Mouse (Mus musculus) stomach, embryonic 14.5 days (tissue): Measurements from ENCODE around the gene Dlg4. TPM values are rescaled to one million over a fixed set of nuclear protein-coding genes. Genes with fewer than 3 reads are reported as not detected.
"Not testable (repeated sequence)": the region's sequence is repeated elsewhere in the genome, so short reads cannot be mapped to it uniquely, and the experiment has no call there.

ENCODE experiments used
- ATAC-seq: fragments of 200-750 bp; cut with Nextera tagmentation; 2 replicates; pipeline ENCODE4 v1.8.0; 2017; ENCODE audit warnings: low read depth, moderate TSS enrichment; ENCODE audit not compliant: insufficient number of reproducible peaks, insufficient read depth, low FRiP score
- H3K27ac ChIP-seq: fragments of 300-500 bp; sonication (generic); 2 replicates; pipeline ENCODE4 v1.5.1; 2014; ENCODE audit warnings: mild to moderate bottlenecking, low read length, moderate library complexity, mixed read lengths
- H3K27me3 ChIP-seq: fragments of 300-500 bp; sonication (generic); 2 replicates; pipeline ENCODE4 v1.6.1; 2014; ENCODE audit warnings: low read length, control low read depth, mixed read lengths; ENCODE audit not compliant: control insufficient read depth, insufficient read depth
- H3K36me3 ChIP-seq: fragments of 300-500 bp; sonication (generic); 2 replicates; pipeline ENCODE4 v1.6.1; 2014; ENCODE audit warnings: mild to moderate bottlenecking, control low read depth, low read length, moderate library complexity, mixed read lengths; ENCODE audit not compliant: control insufficient read depth, insufficient read depth
- H3K4me1 ChIP-seq: fragments of 300-500 bp; sonication (generic); 2 replicates; pipeline ENCODE4 v1.6.1; 2014; ENCODE audit warnings: low read length, control low read depth, mixed read lengths; ENCODE audit not compliant: control insufficient read depth, insufficient read depth
- H3K4me2 ChIP-seq: fragments of 300-500 bp; sonication (generic); replicated peaks from 2 replicates; pipeline ENCODE4 v1.6.1; 2014; ENCODE audit warnings: low read depth, low read length, control low read depth
- H3K4me3 ChIP-seq: fragments of 300-500 bp; sonication (generic); 2 replicates; pipeline ENCODE4 v1.5.1; 2014; ENCODE audit warnings: low read depth, low read length, control low read depth
- H3K9ac ChIP-seq: fragments of 300-500 bp; sonication (generic); replicated peaks from 2 replicates; pipeline ENCODE4 v1.6.1; 2014; ENCODE audit warnings: low read depth, mild to moderate bottlenecking, control low read depth, low read length, moderate library complexity, mixed read lengths
- H3K9me3 ChIP-seq: fragments of 300-500 bp; sonication (generic); 2 replicates; pipeline ENCODE4 v1.6.1; 2016; ENCODE audit warnings: low read depth, low read length, control low read depth; ENCODE audit not compliant: control insufficient read depth
- WGBS: fragments of 180-500 bp; shearing (Covaris S2); extraction: QIAGEN DNeasy Blood & Tissue Kit; methylation state at CpG from one replicate; pipeline ENCODE4 v1.1.7; 2014; 5-methylcytosine and 5-hydroxymethylcytosine counted together
- polyA plus RNA-seq: library from polyadenylated mRNA; unstranded; fragments of >200 nt; fragmentation: Nextera tagmentation; extraction: Ambion mirVana; gene quantifications from 2 replicates; pipeline ENCODE4 v1.2.1, GENCODE M21; 2014

Dlg4 gene
- polyA plus RNA-seq, 1 experiment from 2014 or later = 13.8 TPM

- H3K27ac ChIP-seq = no peak overlapping the region
- no peaks in the 10 kb centered on the region for H3K9me3 ChIP-seq
- 0 out of 2 replicates have a peak, but pooled peaks cover 2% of the 10 kb centered on the region for H3K27me3 ChIP-seq
- no peak overlapping the region for H3K4me2 ChIP-seq
- ATAC-seq = no peak
- peaks cover 11% of the 10 kb centered on the region; the same call in 1 of the 2 replicates for H3K4me1 ChIP-seq
- no peak overlapping the region for H3K9ac ChIP-seq
- H3K36me3 ChIP-seq = no peaks in the 10 kb centered on the region
- no peak overlapping the region for H3K4me3 ChIP-seq
- 85% methylated on average over 9 of the region's 9 CpGs for WGBS
Observed at GRCm38 (mm10) chr11:70057805-70058204, 41.1 kb downstream of the Dlg4 start.

- Histone ChIP-seq H3K4me1 (peaks cover 6% of the 10 kb centered on the region; the same call in 1 of the 2 replicates), H3K27ac (no peak overlapping the region), H3K36me3 (no peaks in the 10 kb centered on the region), H3K4me3 (no peak overlapping the region), H3K9ac (no peak overlapping the region), H3K9me3 (no peaks in the 10 kb centered on the region; the same call in 1 of the 2 replicates), H3K4me2 (no peak overlapping the region), H3K27me3 (0 out of 2 replicates have a peak, but pooled peaks cover 2% of the 10 kb centered on the region)
- 27% methylated on average over 6 of the region's 6 CpGs for WGBS
- ATAC-seq = no peak
Observed at GRCm38 (mm10) chr11:70059930-70060329, 43.2 kb downstream of the Dlg4 start.

GRCm38 (mm10) chr11:70063053-70063452, 46.3 kb downstream of the Dlg4 start:
- Histone ChIP-seq H3K4me3 (no peak overlapping the region), H3K36me3 (no peaks in the 10 kb centered on the region)
- WGBS = 69% methylated on average over 3 of the region's 3 CpGs

GRCm38 (mm10) chr11:70066701-70067100, 50.0 kb downstream of the Dlg4 start:
- no peak overlapping the region for H3K4me2 ChIP-seq
- no peaks in the 10 kb centered on the region; the same call in 1 of the 2 replicates for H3K9me3 ChIP-seq
- H3K27me3 ChIP-seq = no peaks in the 10 kb centered on the region
- H3K4me3 ChIP-seq = no peak overlapping the region
- no peak overlapping the region for H3K9ac ChIP-seq
- no peak overlapping the region for H3K27ac ChIP-seq
- 67% methylated on average over 4 of the region's 4 CpGs for WGBS
- no peak for ATAC-seq
- no peaks in the 10 kb centered on the region for H3K36me3 ChIP-seq
- H3K4me1 ChIP-seq = no peaks in the 10 kb centered on the region

More at GRCm38 (mm10) chr11:70063053-70063452, 46.3 kb downstream of the Dlg4 start:
- Histone ChIP-seq H3K4me2 (no peak overlapping the region), H3K27ac (no peak overlapping the region), H3K9me3 (no peaks in the 10 kb centered on the region; the same call in 1 of the 2 replicates), H3K9ac (no peak overlapping the region), H3K4me1 (no peaks in the 10 kb centered on the region), H3K27me3 (no peaks in the 10 kb centered on the region)
- no peak for ATAC-seq

- WGBS = 63% methylated on average over 3 of the region's 3 CpGs
- no peak overlapping the region for H3K4me3 ChIP-seq
- no peak overlapping the region for H3K9ac ChIP-seq
- H3K4me1 ChIP-seq = no peaks in the 10 kb centered on the region
- ATAC-seq = no peak
- H3K36me3 ChIP-seq = no peaks in the 10 kb centered on the region
- no peak overlapping the region for H3K27ac ChIP-seq
- H3K27me3 ChIP-seq = no peaks in the 10 kb centered on the region
- H3K4me2 ChIP-seq = no peak overlapping the region
- no peaks in the 10 kb centered on the region; the same call in 1 of the 2 replicates for H3K9me3 ChIP-seq
Observed at GRCm38 (mm10) chr11:70068245-70068644, 51.5 kb downstream of the Dlg4 start.

- Histone ChIP-seq H3K4me2 (no peak overlapping the region), H3K9me3 (no peaks in the 10 kb centered on the region), H3K9ac (no peak overlapping the region), H3K4me3 (no peak overlapping the region), H3K4me1 (no peaks in the 10 kb centered on the region), H3K36me3 (no peaks in the 10 kb centered on the region), H3K27me3 (no peaks in the 10 kb centered on the region), H3K27ac (no peak overlapping the region)
- ATAC-seq = no peak
- 66% methylated on average over 6 of the region's 6 CpGs for WGBS
Observed at GRCm38 (mm10) chr11:70070057-70070456, 53.3 kb downstream of the Dlg4 start.

- H3K27me3 ChIP-seq, H3K4me2 ChIP-seq, ATAC-seq, H3K9ac ChIP-seq, H3K9me3 ChIP-seq, H3K4me1 ChIP-seq, H3K27ac ChIP-seq, H3K36me3 ChIP-seq, H3K4me3 ChIP-seq: not testable (repeated sequence)
- 76% methylated on average over 3 of the region's 3 CpGs for WGBS
Observed at GRCm38 (mm10) chr11:70070603-70071002, 53.9 kb downstream of the Dlg4 start.

GRCm38 (mm10) chr11:70074379-70075071, 57.8 kb downstream of the Dlg4 start:
- Histone ChIP-seq H3K27ac (no peak overlapping the region), H3K4me2 (no peak overlapping the region), H3K9ac (no peak overlapping the region), H3K4me1 (no peaks in the 10 kb centered on the region), H3K27me3 (no peaks in the 10 kb centered on the region), H3K4me3 (no peak overlapping the region), H3K9me3 (no peaks in the 10 kb centered on the region), H3K36me3 (no peaks in the 10 kb centered on the region)
- 35% methylated on average over 17 of the region's 17 CpGs for WGBS
- ATAC-seq = no peak

- H3K9ac ChIP-seq = no peak overlapping the region
- WGBS = 77% methylated on average over 6 of the region's 6 CpGs
- no peaks in the 10 kb centered on the region for H3K4me1 ChIP-seq
- no peak overlapping the region for H3K4me2 ChIP-seq
- H3K4me3 ChIP-seq = no peak overlapping the region
- H3K27me3 ChIP-seq = no peaks in the 10 kb centered on the region
- ATAC-seq = no peak
- H3K27ac ChIP-seq = no peak overlapping the region
- no peaks in the 10 kb centered on the region for H3K36me3 ChIP-seq
- no peaks in the 10 kb centered on the region for H3K9me3 ChIP-seq
Observed at GRCm38 (mm10) chr11:70075581-70075980, 58.8 kb downstream of the Dlg4 start.
